Mouse (Mus musculus) granulocyte monocyte progenitor cell, adult 5-6 weeks (primary cell): ENCODE data around the gene Rrp7a. TPM values are rescaled to one million over a fixed set of nuclear protein-coding genes. Genes with fewer than 3 reads are reported as not detected.

Experiments used
- ATAC-seq: replicated peaks from 2 replicates; pipeline ENCODE4 v1.8.0; 2016; ENCODE audit warnings: mild to moderate bottlenecking, moderate TSS enrichment, inconsistent platforms; ENCODE audit not compliant: poor library complexity, severe bottlenecking
- total RNA-seq, 2 experiments: library from RNA; stranded (forward) in 1 of 2; stranded (reverse) in 1 of 2; fragments of 200-712, 200-1000 nt in 1 of 2; fragments of >200 nt in 1 of 2; fragmentation: Nextera tagmentation in 1 of 2; gene quantifications; 2 replicates each; pipeline ENCODE4 v1.2.3; 2014 to 2017

The Rrp7a gene
- total RNA-seq, 2 experiments from 2014 or later, result 26.9 to 88.6 TPM

DNA sequence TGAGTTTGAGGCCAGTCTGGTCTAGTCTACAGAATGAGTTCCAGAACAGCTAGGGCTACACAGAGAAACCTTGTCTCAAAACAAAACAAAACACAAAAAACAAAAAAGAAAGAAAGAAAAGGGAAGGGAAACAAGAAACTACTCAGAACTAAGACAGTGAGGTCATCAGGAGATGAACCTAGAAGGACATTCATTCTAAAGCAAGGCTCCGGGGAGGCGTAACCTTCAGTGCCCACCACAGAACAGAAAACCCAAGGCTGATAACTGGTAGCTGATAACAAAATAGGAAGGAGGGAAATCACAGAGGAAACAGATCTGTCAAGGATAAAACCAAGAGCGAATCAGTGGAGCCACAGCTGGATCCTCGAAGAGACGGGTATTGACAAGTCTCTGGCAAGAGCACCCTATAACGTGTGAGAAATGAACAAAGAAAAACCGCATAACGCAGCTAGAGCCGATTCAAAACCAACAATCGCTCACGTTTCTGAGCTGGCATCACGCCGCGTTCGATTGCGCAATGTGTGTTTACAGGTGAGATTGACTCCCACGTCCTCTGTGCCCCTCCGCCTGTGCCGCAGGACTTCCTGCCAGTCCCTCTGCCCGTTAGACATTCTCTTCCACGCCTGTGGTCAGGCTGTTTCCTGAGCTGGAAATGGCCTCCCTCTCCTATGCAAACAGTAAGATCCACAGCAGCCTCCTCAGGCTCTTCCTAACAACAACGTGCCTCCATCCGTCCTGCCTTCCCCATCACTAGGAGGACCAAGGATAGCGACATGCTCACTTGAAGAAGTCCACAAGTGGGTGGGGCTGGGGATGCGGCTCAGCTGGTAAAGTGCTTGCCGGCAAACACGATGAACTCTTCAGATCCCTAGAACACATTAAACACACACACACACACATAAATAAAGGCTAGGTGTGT lies 46.7 kb downstream of the Rrp7a start:
- ATAC-seq, result peak; percentile 56

DNA sequence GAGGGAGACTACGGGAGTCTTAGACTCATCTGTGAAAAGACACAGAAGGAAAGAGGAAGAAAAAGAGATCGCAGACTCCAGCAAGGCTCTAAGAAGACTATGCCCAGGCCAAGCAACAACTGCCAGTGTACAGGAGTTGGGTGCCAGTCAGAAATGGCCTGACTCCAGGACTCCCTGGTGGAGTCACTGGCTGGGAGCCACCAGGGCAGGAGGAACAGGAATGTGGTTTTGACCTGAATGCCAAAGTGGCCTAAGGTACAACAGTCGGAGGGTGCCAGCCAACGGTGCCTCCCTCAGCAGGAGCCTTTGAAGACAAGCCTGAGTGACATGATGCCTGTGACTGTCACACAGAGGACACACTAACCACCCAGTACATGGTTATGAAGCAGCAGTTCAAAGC lies 48.4 kb downstream of the Rrp7a start:
- ATAC-seq, result no peak

DNA sequence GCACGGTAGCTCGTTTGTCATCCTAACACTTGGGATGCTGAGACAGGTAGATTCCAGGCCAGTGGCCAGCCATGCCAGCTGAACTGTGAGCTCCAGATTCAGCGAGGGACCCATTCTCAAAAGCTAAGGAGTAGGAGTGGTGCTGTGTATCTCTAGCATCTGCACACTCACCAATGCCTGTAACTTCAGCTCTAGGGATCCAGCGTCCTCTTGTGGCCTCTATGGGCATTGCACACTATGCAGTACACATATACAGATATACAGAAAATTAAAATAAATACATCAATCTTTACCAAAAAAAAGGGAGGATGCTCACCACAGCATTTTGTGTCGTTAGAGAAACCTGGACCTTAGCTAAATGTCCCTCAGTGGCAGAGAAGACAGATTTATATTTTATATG lies 50.8 kb downstream of the Rrp7a start:
- ATAC-seq, result no peak

DNA sequence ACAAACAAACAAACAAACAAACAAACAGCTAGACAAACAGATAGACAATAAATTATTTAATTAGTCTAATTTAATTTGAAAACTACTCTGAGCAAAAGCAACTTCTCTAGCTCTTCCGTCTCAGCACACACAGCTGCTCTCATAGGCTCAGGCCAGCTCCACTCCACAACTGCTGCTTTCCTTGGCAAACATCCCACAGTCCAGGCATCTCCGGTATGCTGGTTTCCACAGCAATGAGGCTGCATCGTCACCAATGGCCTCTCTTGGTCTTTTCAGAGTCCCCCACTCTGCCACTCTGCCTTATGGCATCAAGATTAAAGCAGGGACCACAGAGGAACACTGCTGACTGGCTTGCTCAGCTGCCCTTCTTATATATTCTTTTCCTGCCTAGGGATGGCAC lies 51.7 kb downstream of the Rrp7a start:
- ATAC-seq, result no peak

DNA sequence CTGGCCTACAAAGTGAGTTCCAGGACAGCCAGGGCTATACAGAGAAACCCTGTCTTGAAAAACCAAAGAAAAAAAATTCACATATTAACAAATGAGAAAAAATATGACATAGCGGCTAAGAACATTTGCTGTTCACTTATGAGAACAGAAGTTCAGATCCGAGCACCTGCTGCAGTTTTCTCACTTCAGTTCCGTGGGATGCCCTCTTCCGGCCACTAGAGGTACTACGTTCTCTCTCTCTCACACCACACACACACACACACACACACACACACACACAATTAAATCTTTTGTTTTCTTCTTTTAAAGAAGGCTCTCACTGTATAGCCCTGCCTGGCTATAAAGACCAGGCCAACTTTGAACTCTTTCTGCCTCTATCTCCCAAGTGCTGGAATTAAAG lies 54.3 kb downstream of the Rrp7a start:
- ATAC-seq, result no peak

DNA sequence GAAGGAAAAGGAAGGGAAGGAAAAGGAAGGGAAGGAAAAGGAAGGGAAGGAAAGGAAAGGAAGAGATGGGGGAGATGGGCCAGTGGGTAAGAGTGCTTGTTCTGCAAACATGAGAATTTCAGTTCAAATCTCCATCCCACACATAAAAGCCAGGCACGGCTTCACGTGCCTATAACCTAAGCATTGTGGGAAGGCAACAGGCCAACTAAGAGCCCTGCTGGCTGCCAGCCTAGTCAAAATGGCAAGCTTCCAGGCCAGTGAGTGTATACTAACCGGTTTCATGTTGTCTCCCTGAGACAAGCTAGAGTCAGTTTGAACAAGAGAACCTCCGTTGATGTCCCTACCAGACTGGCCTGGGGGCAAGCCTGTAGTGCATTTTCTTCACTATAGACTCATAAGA lies 57.1 kb downstream of the Rrp7a start:
- no peak for ATAC-seq

Other genes with a start within 250 kb of the Rrp7a start
- 52.2 and 56.9 TPM in 2 replicates for gene Tcf20, start 134.9 kb downstream of the Rrp7a start, total RNA-seq (2014; fragmentation: Nextera tagmentation)
- 76.8 and 81.2 TPM in 2 replicates for gene Tcf20, start 134.9 kb downstream of the Rrp7a start, total RNA-seq (2017)
- 60.7 and 62.4 TPM in 2 replicates for gene Nfam1, start 89.5 kb downstream of the Rrp7a start, total RNA-seq (2014; fragmentation: Nextera tagmentation)
- 45.3 and 52.8 TPM in 2 replicates for gene Nfam1, start 89.5 kb downstream of the Rrp7a start, total RNA-seq (2017)
- 48.6 and 66.5 TPM in 2 replicates for gene Serhl, start 33.3 kb downstream of the Rrp7a start, total RNA-seq (2014; fragmentation: Nextera tagmentation)
- 28.0 and 39.1 TPM in 2 replicates for gene Serhl, start 33.3 kb downstream of the Rrp7a start, total RNA-seq (2017)
- 56.1 and 72.5 TPM in 2 replicates for gene Poldip3, start 26.6 kb upstream of the Rrp7a start, total RNA-seq (2014; fragmentation: Nextera tagmentation)
- 78.7 and 81.9 TPM in 2 replicates for gene Poldip3, start 26.6 kb upstream of the Rrp7a start, total RNA-seq (2017)
- gene Cyb5r3, start 49.8 kb upstream of the Rrp7a start, total RNA-seq (2014; fragmentation: Nextera tagmentation), result 48.7 and 61.3 TPM in 2 replicates
- gene Cyb5r3, start 49.8 kb upstream of the Rrp7a start, total RNA-seq (2017), result 22.4 and 27.8 TPM in 2 replicates
- gene A4galt, start 129.0 kb upstream of the Rrp7a start, total RNA-seq (2014; fragmentation: Nextera tagmentation), result not detected in 2 replicates
- not detected in 2 replicates for gene A4galt, start 129.0 kb upstream of the Rrp7a start, total RNA-seq (2017)
- 14.9 and 27.9 TPM in 2 replicates for gene Arfgap3, start 227.4 kb upstream of the Rrp7a start, total RNA-seq (2014; fragmentation: Nextera tagmentation)
- 26.0 and 26.6 TPM in 2 replicates for gene Arfgap3, start 227.4 kb upstream of the Rrp7a start, total RNA-seq (2017)